Mouse (Mus musculus): ENCODE measurements at regions not wholly inside any gene's neighbourhood (a gene's known extent, or its start where the extent isn't known, plus 50 kb on each side); places are given as distances from the start of the nearest gene placed in this dataset.

DNA sequence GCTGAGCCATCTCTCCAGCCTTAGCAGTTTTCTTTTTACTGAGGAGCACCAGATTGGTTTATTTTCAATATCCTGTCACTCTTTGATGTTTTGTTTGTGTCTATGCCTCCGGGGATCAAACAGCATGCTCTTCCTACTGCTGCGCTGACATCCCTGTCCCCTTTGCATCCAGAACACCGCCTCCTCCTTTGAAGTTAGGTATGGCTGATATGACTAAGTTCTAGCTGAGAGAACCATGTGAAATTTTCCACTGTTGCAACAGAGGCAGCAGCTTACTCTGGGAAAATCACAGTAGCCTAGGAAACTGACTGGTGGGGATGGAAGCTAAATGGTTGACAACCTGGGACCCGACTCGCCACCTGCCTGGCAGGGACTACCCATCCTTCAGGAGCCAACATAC, 76.1 kb upstream of the Acsl1 start:
- Histone ChIP-seq H3K27me3 (replicated peaks; ENCODE audit: control insufficient read depth, insufficient read depth, low read length) (no peaks in the 10 kb centered on the region), H3K4me3 (ENCODE audit: insufficient read depth, low read depth, low read length) (no peak overlapping the region), H3K36me3 (ENCODE audit: control insufficient read depth, insufficient read depth, low read length) (no peaks in the 10 kb centered on the region), H3K4me1 (ENCODE audit: control insufficient read depth, insufficient read depth, low read length) (peaks cover 14% of the 10 kb centered on the region), H3K27ac (ENCODE audit: insufficient read depth, low read depth, low read length) (no peak overlapping the region)
- TF ChIP-seq POLR2A (IDR thresholded peaks at IDR 0.05; ENCODE audit: low read depth, low read length): no peak
- TF ChIP-seq CTCF (conservative IDR thresholded peaks at IDR 0.05; ENCODE audit: insufficient read depth, insufficient read length, low read depth, low read length): no peak
- DNase-seq: no peak
- WGBS: 88% methylated on average over 5 of the region's 5 CpGs

GRCm38 (mm10) chr8:46395348-46395747, 75.5 kb upstream of the Acsl1 start:
- Histone ChIP-seq H3K27me3 (replicated peaks; ENCODE audit: control insufficient read depth, insufficient read depth, low read length) (no peaks in the 10 kb centered on the region), H3K36me3 (ENCODE audit: control insufficient read depth, insufficient read depth, low read length) (no peaks in the 10 kb centered on the region), H3K4me1 (ENCODE audit: control insufficient read depth, insufficient read depth, low read length) (peaks cover 11% of the 10 kb centered on the region; the same call in 1 of the 2 replicates), H3K4me3 (ENCODE audit: insufficient read depth, low read depth, low read length) (no peak overlapping the region), H3K27ac (ENCODE audit: insufficient read depth, low read depth, low read length) (no peak overlapping the region)
- TF ChIP-seq POLR2A (IDR thresholded peaks at IDR 0.05; ENCODE audit: low read depth, low read length) (no peak), CTCF (conservative IDR thresholded peaks at IDR 0.05; ENCODE audit: insufficient read depth, insufficient read length, low read depth, low read length) (no peak)
- no peak for DNase-seq
- 100% methylated on average over 1 of the region's 1 CpGs for WGBS

- 33% methylated on average over 2 of the region's 2 CpGs for WGBS
- no peak for DNase-seq
- no peak for TF ChIP-seq POLR2A (IDR thresholded peaks at IDR 0.05; ENCODE audit: low read depth, low read length)
- TF ChIP-seq CTCF (conservative IDR thresholded peaks at IDR 0.05; ENCODE audit: insufficient read depth, insufficient read length, low read depth, low read length): no peak
- Histone ChIP-seq H3K4me3 (ENCODE audit: insufficient read depth, low read depth, low read length) (no peak overlapping the region), H3K4me1 (ENCODE audit: control insufficient read depth, insufficient read depth, low read length) (peaks cover 8% of the 10 kb centered on the region; the same call in 1 of the 2 replicates), H3K27me3 (replicated peaks; ENCODE audit: control insufficient read depth, insufficient read depth, low read length) (no peaks in the 10 kb centered on the region), H3K27ac (ENCODE audit: insufficient read depth, low read depth, low read length) (no peak overlapping the region), H3K36me3 (ENCODE audit: control insufficient read depth, insufficient read depth, low read length) (no peaks in the 10 kb centered on the region)
Observed at GRCm38 (mm10) chr8:46397081-46397480, 73.8 kb upstream of the Acsl1 start.

DNA sequence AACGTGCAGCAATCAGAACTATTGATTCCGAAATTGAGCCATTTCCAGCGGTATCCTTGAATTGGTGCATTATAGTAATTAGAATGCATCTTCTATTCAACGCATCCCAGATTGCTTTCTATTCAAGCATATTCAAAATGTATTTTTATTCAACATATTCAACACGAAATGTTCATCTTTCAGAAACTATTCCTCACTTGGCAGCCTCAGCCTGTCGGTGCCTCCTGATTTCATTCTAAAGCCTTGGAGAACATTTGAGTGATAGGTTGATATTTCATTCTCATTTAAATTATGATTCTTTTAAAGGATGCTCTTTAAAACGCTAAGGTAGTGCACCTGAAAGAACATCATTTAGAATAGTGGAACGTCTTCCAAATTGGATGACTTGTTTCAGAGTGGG, 73.1 kb upstream of the Acsl1 start:
- WGBS: 88% methylated on average over 8 of the region's 8 CpGs

GRCm38 (mm10) chr8:46400595-46400994, 70.2 kb upstream of the Acsl1 start:
- 82% methylated on average over 6 of the region's 6 CpGs for WGBS
- TF ChIP-seq POLR2A (IDR thresholded peaks at IDR 0.05; ENCODE audit: low read depth, low read length) (no peak), CTCF (conservative IDR thresholded peaks at IDR 0.05; ENCODE audit: insufficient read depth, insufficient read length, low read depth, low read length) (no peak)

More for the DNA sequence above, 73.1 kb upstream of the Acsl1 start:
- Histone ChIP-seq H3K4me3 (ENCODE audit: insufficient read depth, low read depth, low read length) (no peak overlapping the region), H3K4me1 (ENCODE audit: control insufficient read depth, insufficient read depth, low read length) (peaks cover 8% of the 10 kb centered on the region; the same call in 1 of the 2 replicates), H3K36me3 (ENCODE audit: control insufficient read depth, insufficient read depth, low read length) (no peaks in the 10 kb centered on the region), H3K27me3 (replicated peaks; ENCODE audit: control insufficient read depth, insufficient read depth, low read length) (no peaks in the 10 kb centered on the region), H3K27ac (ENCODE audit: insufficient read depth, low read depth, low read length) (no peak overlapping the region)
- TF ChIP-seq POLR2A (IDR thresholded peaks at IDR 0.05; ENCODE audit: low read depth, low read length) (no peak), CTCF (conservative IDR thresholded peaks at IDR 0.05; ENCODE audit: insufficient read depth, insufficient read length, low read depth, low read length) (no peak)
- no peak for DNase-seq

GRCm38 (mm10) chr8:46403877-46404560, 66.8 kb upstream of the Acsl1 start:
- H3K27ac ChIP-seq (ENCODE audit: insufficient read depth, low read depth, low read length): peak overlapping the region; percentile 76; the same call in 1 of the 2 replicates

More at GRCm38 (mm10) chr8:46400595-46400994, 70.2 kb upstream of the Acsl1 start:
- no peak overlapping the region for H3K4me3 ChIP-seq (ENCODE audit: insufficient read depth, low read depth, low read length)
- H3K4me1 ChIP-seq (ENCODE audit: control insufficient read depth, insufficient read depth, low read length): peaks cover 10% of the 10 kb centered on the region; the same call in 1 of the 2 replicates
- no peak for DNase-seq
- no peaks in the 10 kb centered on the region for H3K36me3 ChIP-seq (ENCODE audit: control insufficient read depth, insufficient read depth, low read length)
- H3K27me3 ChIP-seq (replicated peaks; ENCODE audit: control insufficient read depth, insufficient read depth, low read length): no peaks in the 10 kb centered on the region
- H3K27ac ChIP-seq (ENCODE audit: insufficient read depth, low read depth, low read length): no peak overlapping the region

GRCm38 (mm10) chr8:46408886-46409285, 62.0 kb upstream of the Acsl1 start:
- peak; percentile 76 for DNase-seq
- H3K4me1 ChIP-seq (ENCODE audit: control insufficient read depth, insufficient read depth, low read length): peaks cover 20% of the 10 kb centered on the region; the same call in 1 of the 2 replicates
- H3K36me3 ChIP-seq (ENCODE audit: control insufficient read depth, insufficient read depth, low read length): no peaks in the 10 kb centered on the region
- peak overlapping the region; percentile 2; the same call in 1 of the 2 replicates for H3K27ac ChIP-seq (ENCODE audit: insufficient read depth, low read depth, low read length)
- H3K27me3 ChIP-seq (replicated peaks; ENCODE audit: control insufficient read depth, insufficient read depth, low read length): no peaks in the 10 kb centered on the region
- no peak overlapping the region for H3K4me3 ChIP-seq (ENCODE audit: insufficient read depth, low read depth, low read length)
- WGBS: 58% methylated on average over 7 of the region's 7 CpGs
- TF ChIP-seq POLR2A (IDR thresholded peaks at IDR 0.05; ENCODE audit: low read depth, low read length) (no peak), CTCF (conservative IDR thresholded peaks at IDR 0.05; ENCODE audit: insufficient read depth, insufficient read length, low read depth, low read length) (no peak)

More at GRCm38 (mm10) chr8:46403877-46404560, 66.8 kb upstream of the Acsl1 start:
- peaks cover 14% of the 10 kb centered on the region; the same call in 1 of the 2 replicates for H3K4me1 ChIP-seq (ENCODE audit: control insufficient read depth, insufficient read depth, low read length)
- H3K27me3 ChIP-seq (replicated peaks; ENCODE audit: control insufficient read depth, insufficient read depth, low read length): no peaks in the 10 kb centered on the region
- no peaks in the 10 kb centered on the region for H3K36me3 ChIP-seq (ENCODE audit: control insufficient read depth, insufficient read depth, low read length)
- DNase-seq: peak; percentile 87
- WGBS: 57% methylated on average over 5 of the region's 5 CpGs
- no peak overlapping the region for H3K4me3 ChIP-seq (ENCODE audit: insufficient read depth, low read depth, low read length)
- 0 out of 2 replicates have a peak, but pooled peaks have one; percentile 5 for TF ChIP-seq CTCF (conservative IDR thresholded peaks at IDR 0.05; ENCODE audit: insufficient read depth, insufficient read length, low read depth, low read length)
- no peak for TF ChIP-seq POLR2A (IDR thresholded peaks at IDR 0.05; ENCODE audit: low read depth, low read length)

Data from kidney, adult 2 months (tissue).